Mouse (Mus musculus): ENCODE measurements around the gene Tas2r143.

The Tas2r143 gene

GRCm38 (mm10) chr6:42399938-42400337 lies at the start of gene Tas2r143:
Tas2r143 (plus strand) TSS chr6:42400238.
- DNase-seq (ENCODE audit: low spot score) = no peak

- no peak for DNase-seq (ENCODE audit: low spot score)
Observed at GRCm38 (mm10) chr6:42350968-42351775, 48.9 kb upstream of the Tas2r143 start.

DNA sequence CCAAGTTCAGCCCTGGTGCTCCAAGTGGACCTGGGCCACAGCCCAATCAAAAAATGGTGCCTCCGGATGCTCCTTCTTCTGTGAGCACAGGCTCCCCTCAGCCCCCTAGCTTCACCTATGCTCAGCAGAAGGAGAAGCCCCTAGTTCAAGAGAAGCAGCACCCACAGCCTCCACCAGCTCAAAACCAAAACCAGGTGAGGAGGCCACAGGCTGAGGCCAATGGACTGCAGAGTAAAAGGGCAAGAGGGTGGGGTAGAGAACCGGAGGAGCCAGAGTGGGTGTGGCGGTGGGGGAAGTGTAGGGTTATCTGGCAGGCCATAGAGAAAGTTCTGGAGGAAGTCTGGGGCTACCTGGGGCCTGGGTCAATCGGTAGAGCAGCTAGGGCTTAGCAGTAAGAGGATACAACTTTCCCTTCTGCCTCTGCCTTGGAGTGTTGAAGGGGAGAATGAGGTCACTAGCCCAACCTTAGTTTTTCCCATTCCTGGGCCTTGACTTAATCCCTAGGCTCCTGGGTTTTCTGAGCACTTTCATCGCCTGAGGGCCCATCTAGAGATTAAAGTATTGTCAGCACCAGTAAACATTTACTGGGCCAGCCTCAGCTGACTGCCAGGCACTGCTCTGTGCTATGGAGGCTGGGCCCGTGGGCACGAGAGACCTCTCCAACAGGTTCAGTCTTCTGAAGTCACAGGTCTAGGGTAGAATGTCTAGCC lies 48.1 kb upstream of the Tas2r143 start:
- no peak for DNase-seq (ENCODE audit: low spot score)

DNA sequence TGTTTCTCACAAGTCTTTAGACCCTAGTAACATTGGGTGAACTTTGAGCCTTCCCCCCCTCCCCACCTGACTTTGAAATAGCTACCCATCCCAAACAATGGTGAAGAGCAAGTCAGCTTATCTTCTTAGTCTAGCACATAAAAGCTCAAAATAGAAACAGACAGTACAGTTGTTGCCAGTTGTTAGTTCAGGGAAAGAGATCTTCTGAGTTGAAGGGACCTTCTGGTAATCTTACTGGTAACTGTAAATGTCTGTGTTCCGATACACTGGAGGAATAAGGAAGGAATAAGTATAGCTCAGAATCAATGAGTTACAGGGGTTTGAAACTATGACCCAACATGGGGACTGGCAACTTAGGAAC lies 47.6 kb upstream of the Tas2r143 start:
- no peak for DNase-seq (ENCODE audit: low spot score)

DNA sequence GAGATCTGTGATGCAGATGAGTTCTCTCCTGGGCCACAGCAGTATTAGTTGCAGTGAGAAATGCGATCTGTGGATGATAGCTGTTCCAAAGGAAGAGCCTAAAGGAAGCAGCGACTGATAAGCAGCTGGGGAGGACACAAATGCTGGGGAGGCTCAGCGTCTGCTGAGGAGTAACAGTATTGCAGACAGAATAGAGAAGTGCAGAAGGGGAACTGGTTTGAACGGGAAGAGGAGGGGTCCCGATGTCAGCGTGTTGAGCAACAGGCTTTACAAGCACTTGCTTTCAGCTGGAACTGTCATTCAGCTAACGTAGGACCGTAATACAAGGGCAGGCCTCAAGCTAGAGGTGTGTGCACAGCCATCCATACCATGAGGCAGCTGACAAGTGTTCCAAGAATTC lies 46.9 kb upstream of the Tas2r143 start:
- DNase-seq (ENCODE audit: low spot score) = no peak

DNA sequence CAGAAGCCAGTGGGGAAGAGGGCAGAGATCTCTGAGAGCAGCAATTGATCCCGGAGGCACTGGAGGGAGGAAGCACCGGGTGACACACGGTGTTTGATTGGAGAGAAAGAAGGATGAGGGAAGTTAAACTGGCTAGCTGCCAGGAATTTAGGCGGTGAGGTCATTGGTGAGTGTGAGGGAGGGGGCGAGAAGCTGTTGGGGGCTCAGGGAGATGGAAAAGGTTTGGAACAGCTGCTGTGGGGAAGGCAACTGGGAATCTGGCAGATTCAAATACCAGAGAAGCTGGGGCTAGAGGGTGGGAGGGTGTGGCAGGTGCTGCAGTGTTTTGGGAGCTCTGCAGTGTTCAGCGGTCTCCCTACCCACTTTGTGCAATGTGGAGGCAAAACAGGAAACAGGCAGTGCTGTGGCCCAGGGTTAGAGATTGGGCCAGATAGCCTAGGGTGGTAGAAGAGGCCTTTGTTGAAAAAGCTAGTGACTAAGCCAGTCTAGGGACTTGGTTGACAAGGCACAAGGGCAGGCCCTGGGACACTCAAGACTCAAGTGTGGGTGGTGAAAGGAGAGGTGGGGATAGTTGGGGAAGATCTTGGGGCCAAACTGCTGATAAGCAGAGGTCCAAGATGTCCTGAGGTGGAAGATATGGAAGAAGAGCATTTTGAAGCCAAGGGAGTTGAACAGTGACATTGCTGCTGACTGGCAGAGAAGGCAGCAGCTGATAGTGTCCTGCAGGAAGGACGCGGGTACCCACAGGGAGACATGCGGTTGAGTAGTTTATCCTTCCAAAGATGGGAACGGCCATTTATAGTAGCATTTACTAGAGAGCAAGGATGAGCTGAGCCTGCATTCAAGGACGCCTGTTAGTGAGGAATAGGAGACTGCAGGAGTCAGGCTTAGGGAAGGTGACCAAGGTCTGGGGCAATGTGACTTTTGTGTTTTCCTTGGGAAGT lies 45.7 kb upstream of the Tas2r143 start:
- no peak for DNase-seq (ENCODE audit: low spot score)

GRCm38 (mm10) chr6:42355366-42355765 lies 44.7 kb upstream of the Tas2r143 start:
- DNase-seq (ENCODE audit: low spot score) = no peak

GRCm38 (mm10) chr6:42355794-42356600 lies 44.0 kb upstream of the Tas2r143 start:
- DNase-seq (ENCODE audit: low spot score) = no peak

- no peak for DNase-seq (ENCODE audit: low spot score)
Observed at GRCm38 (mm10) chr6:42356913-42357312, 43.1 kb upstream of the Tas2r143 start.

DNA sequence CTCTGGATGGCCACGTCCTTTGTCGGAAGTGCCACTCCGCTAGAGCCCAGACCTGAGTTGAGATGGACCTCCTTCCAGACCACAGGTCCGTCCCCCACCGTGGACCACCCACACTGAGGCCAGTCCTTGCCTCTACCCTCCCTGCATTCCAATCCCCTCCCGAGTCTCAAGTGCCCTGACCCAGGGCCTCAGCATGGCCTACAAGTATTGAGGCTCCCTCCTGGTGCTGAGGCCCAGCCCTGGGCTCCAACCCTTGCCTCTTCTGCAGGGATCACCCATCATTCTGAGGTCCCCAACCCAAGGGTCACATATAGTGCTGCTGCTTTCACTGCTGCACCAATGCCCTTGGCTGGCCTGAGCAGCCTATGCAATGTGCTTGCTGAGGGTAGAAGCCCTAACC lies 42.1 kb upstream of the Tas2r143 start:
- DNase-seq (ENCODE audit: low spot score) = no peak

DNA sequence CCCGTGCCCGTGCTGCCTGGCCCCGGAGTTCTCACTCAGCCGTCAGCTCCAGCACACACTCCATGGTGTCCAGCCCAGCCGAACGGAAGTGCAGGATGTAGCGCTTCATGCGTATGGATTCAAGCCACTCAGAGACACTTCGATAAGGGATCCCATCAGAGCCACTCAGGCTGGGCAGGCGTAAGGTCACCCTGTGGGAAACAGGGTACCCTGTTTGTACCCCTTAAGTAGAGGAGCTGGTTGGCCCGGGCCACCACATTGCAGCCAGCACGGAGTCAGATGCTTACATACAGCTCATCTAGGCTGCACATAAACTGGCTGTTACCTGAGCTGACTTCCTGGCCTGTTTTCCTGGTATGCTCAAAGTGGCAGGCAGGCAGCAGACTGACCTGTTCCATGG lies 41.1 kb upstream of the Tas2r143 start:
- no peak for DNase-seq (ENCODE audit: low spot score)

DNA sequence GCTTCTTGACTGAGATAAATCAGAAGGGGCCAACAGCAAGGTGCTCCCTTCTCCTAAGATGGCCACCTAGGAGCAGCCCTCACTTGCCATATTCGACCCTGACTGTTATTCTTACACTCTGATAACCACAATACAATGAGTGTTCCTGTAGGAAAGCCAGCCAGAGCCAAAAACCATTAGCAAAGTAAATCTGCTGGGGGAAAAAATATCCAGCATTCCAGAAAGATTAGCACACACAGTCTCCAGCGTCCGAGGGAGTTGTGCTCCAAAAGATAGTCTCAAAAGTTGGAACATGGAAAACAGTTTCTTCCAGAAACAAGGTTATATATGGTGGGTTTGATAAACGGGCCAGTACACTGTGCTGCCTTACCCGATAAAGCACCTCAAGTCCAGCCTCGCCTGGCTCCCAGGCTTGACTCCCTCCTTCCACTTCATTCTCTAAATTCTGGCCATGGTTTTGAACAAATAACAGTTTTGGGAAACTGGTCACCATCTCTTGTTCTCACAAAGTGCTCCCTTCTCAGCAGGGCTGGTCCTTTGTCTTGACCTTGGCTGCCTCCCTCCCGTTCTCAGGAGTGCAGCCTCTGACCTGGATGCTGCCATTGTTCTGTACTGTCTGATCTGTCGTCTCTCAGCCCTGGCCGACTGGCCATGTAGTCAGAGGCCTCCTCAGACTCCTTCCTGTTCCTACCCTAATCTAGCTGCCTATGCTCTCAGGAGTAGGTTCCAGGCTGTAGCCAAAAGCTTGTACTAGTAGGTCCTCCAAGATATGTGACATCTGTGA lies 40.5 kb upstream of the Tas2r143 start:
- DNase-seq (ENCODE audit: low spot score) = no peak

DNA sequence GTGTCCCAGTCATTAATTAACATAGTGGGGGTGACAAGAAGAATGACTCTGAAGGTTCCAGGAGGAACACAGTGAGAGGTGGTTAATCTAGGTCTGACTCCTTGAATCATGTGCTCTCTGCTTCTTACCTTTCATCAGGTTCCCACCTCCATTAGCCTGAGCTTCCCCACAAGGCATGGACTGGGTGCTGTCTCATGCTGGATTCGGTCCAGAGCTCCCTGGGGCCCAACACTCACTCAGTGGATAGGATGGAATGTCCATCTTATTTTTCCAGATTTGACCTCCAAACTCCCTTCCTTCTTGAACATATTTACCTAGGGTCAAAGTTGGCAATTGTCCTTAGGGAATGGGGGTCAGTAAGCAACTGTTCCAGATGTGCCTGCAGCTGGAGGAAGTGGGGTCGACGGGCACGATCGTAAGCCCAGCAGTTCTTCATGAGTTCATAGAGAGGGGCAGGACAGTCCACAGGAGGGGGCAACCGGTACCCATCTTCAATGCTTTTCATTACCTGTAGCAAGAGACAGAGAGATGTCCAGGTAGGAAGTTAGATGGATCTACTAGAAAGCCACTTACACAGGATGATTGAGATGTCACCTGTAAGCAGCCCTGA lies 39.7 kb upstream of the Tas2r143 start:
- DNase-seq (ENCODE audit: low spot score) = no peak

DNA sequence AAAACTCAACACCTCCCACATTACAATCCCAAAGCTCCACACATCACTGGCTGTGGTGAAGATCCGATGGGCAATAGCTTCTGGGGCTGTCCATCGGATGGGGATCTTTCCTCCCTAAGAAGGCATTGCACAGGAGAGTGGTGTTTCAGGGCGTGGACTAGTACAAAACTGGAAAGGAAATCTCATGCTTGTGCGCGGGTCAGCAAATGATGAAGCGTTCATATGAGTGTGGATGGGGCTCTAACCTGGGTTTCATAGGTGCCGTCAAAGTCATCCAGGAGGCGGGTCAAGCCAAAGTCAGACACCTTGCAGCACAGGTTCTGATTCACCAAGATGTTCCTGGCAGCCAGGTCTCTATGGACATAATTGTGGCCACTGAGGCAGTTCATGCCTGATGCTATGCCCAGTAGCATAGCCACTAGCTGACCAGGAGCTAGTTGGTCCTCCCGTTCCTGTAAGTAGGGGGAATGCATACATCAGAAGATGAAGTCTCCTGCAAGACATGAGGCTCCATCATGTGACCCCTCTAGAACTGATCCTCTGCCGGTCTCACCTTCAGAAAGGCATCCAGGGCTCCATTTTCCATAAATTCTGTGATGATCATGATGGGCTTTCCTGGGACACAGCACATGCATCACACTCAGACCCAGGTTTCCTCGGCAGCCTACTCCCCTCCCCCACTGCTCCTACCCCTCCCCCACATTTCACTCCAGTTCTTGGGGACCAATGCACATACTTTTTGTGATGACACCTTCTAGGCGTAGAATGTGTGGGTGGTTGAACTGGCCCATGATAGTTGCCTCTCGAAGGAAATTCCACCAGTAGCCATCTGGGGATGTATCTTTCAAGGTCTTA lies 38.8 kb upstream of the Tas2r143 start:
- no peak for DNase-seq (ENCODE audit: low spot score)

- no peak for DNase-seq (ENCODE audit: low spot score)
Observed at GRCm38 (mm10) chr6:42362074-42362473, 38.0 kb upstream of the Tas2r143 start.

DNA sequence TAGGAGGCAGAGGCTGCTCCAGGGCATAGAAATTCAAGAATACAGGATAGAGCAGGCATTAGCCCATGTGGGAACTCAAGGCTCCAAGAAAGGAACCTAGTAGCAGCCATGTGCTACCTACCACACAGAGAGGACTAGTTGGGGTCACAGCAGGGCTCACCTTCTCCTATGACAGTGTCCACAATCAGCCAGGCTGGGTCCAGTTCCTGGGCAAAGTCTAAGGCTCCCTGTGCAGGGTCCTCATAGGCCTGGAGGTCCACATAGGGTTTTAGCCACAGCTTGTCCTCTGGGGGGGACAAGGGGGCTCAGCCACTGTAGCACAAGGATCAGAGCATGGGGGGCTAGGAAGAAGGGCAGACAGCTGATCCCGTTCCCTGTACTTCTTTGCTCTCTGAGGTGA lies 37.5 kb upstream of the Tas2r143 start:
- DNase-seq (ENCODE audit: low spot score) = no peak

- no peak for DNase-seq (ENCODE audit: low spot score)
Observed at GRCm38 (mm10) chr6:42362974-42363373, 37.1 kb upstream of the Tas2r143 start.

DNA sequence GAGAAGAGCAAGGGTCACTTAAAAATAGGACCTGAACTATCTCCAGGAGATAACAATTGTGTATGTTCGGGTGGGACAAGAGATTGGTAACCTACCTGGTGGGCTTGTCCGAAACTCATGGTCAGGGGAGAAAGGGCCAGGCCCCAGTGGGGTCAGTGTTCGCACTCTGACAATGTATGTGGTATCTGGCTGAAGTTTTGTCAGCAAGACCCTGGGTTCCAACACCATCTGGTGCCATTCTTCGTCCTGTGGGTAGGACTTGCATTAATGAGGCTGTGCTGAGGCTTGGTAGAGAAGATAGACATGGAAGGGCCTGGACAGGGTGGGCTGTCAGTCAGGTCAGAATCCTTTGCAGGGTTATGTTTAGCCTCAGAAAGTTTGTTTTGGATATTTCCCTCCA lies 36.0 kb upstream of the Tas2r143 start:
- no peak for DNase-seq (ENCODE audit: low spot score)

DNA sequence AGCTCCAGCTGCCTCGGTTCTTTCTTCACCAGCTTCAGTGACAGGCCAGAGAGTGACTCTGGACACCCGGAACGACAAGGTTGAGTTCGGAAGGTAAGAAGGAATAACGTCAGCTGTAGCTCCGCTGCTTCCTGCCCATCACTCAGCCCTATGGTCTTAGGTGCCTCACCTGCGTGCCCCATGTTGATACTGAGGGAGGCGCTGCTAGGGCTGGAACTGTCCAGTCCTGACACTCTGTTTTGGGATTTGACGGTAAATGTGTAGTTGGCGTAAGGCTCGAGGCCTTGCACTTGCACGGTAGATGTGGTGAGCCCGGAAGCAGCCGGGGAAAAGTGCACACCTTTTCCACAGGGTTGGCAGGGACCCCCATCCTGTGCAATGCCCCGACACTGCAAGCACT lies 35.4 kb upstream of the Tas2r143 start:
- no peak for DNase-seq (ENCODE audit: low spot score)
